ENCODE assay signal across 9 mouse cellular contexts in the genomic region with DNA sequence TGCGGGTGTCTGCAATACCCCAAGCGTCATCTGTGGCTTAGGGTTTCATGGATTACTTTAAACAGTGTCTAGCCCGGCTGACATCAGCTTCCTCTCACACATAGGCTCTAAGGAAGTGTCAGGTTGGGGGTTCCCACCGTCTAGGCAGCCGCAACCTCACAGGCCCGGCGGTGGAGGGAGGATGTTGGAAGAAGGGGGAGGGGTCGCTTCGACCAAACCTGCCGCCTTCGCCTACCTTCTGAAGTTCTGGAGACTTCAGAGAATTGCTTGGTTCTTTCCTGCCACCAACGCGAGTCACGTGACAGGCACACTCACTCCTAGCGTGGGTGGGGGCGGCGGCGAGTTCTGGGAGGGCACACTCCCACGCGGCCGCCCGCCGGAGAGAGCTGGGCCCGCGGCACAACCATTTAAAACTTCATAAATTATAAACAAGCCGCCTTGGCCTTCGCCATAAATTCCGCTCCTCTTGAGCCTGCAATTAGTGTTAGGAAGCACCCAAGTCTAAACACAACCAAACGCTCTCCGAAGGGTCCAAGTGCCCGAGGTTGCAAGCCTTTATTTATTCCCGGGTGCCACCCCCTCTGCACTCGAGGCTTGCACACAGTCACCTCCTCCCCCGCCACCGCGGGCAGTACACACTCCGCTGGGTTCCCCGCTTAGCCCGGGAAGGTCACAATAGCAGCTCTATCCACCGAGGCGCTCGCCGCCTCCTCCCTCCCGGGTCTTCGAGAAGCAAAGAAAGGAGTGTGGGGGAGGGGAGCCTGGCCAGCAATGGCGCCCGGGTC. TPM values are rescaled to one million over a fixed set of nuclear protein-coding genes. Genes with fewer than 3 reads are reported as not detected.
A peak's percentile ranks its signal among the peaks of the same experiment; 100 is the strongest.
DNase-seq lines count a peak whose midpoint lies in the region; ATAC-seq and TF ChIP-seq lines count a peak whose summit lies in the region.
"Had no signal": no experiment of that assay in that cellular context is flagged by ENCODE, and none has a peak within 500 bp of the region (broad histone marks: within the 10 kb centered on the region; RNA-seq: fewer than 3 reads in every experiment).

No protein-coding gene starts in this region.

- peaks cover 22% of the 10 kb centered on the region for H3K4me1 ChIP-seq in heart, embryonic 12.5 days (replicated peaks)
- H3K4me1 ChIP-seq in hindbrain, embryonic 13.5 days (replicated peaks): peaks cover 71% of the 10 kb centered on the region
- peaks cover 19% of the 10 kb centered on the region for H3K4me1 ChIP-seq in limb, embryonic 14.5 days (ENCODE audit: control insufficient read depth, insufficient read depth, low read length)
- peaks cover 10% of the 10 kb centered on the region; the same call in 1 of the 2 replicates for H3K4me1 ChIP-seq in stomach, embryonic 14.5 days (ENCODE audit: control insufficient read depth, insufficient read depth, low read length)

- H3K27me3 ChIP-seq in heart, embryonic 12.5 days (replicated peaks): peaks cover 94% of the 10 kb centered on the region
- peaks cover 75% of the 10 kb centered on the region for H3K27me3 ChIP-seq in hindbrain, embryonic 13.5 days
- H3K27me3 ChIP-seq in limb, embryonic 14.5 days (ENCODE audit: control insufficient read depth, insufficient read depth, low read length): peaks cover 98% of the 10 kb centered on the region
- H3K27me3 ChIP-seq in stomach, embryonic 14.5 days (ENCODE audit: control insufficient read depth, insufficient read depth, low read length): peaks cover 85% of the 10 kb centered on the region

- H3K9ac ChIP-seq in heart, embryonic 12.5 days: no peak overlapping the region
- peak overlapping the region; percentile 94 for H3K9ac ChIP-seq in hindbrain, embryonic 13.5 days
- H3K9ac ChIP-seq in limb, embryonic 14.5 days (ENCODE audit: low read depth, low read length, severe bottlenecking): no peak overlapping the region
- no peak overlapping the region for H3K9ac ChIP-seq in stomach, embryonic 14.5 days (replicated peaks; ENCODE audit: low read depth, low read length)

- no peaks in the 10 kb centered on the region for H3K36me3 ChIP-seq in heart, embryonic 12.5 days
- peaks cover 7% of the 10 kb centered on the region; the same call in 1 of the 2 replicates for H3K36me3 ChIP-seq in hindbrain, embryonic 13.5 days
- no peaks in the 10 kb centered on the region for H3K36me3 ChIP-seq in limb, embryonic 14.5 days (ENCODE audit: control insufficient read depth, insufficient read depth, low read length)
- H3K36me3 ChIP-seq in stomach, embryonic 14.5 days (ENCODE audit: control insufficient read depth, insufficient read depth, low read length): no peaks in the 10 kb centered on the region

- ATAC-seq in heart, embryonic 12.5 days (ENCODE audit: insufficient number of reproducible peaks, low FRiP score): peak; percentile 62; the same call in 1 of the 2 replicates
- ATAC-seq in hindbrain, embryonic 13.5 days (ENCODE audit: low FRiP score): peak; percentile 81
- ATAC-seq in limb, embryonic 14.5 days (ENCODE audit: low FRiP score, low read depth): peak; percentile 16; the same call in 1 of the 2 replicates
- ATAC-seq in stomach, embryonic 14.5 days (ENCODE audit: insufficient number of reproducible peaks, insufficient read depth, low FRiP score, low read depth): peak; percentile 25; the same call in 1 of the 2 replicates

- no peaks in the 10 kb centered on the region for H3K9me3 ChIP-seq in heart, embryonic 12.5 days (replicated peaks)
- no peaks in the 10 kb centered on the region for H3K9me3 ChIP-seq in hindbrain, embryonic 13.5 days
- H3K9me3 ChIP-seq in limb, embryonic 14.5 days (ENCODE audit: control insufficient read depth, low read length): no peaks in the 10 kb centered on the region
- H3K9me3 ChIP-seq in stomach, embryonic 14.5 days (ENCODE audit: control insufficient read depth, low read depth, low read length): no peaks in the 10 kb centered on the region

- WGBS in heart, embryonic 12.5 days: under 1% methylated on average over 47 of the region's 47 CpGs
- WGBS in hindbrain, embryonic 13.5 days: under 1% methylated on average over 46 of the region's 47 CpGs
- under 1% methylated on average over 44 of the region's 47 CpGs for WGBS in limb, embryonic 14.5 days
- 1% methylated on average over 47 of the region's 47 CpGs for WGBS in stomach, embryonic 14.5 days

- no peak for DNase-seq in heart, postnatal 25 days (ENCODE audit: low spot score)
- peak; percentile 88 for DNase-seq in embryo, embryonic 10 days (ENCODE audit: low spot score)
- DNase-seq in limb, embryonic 14.5 days (ENCODE audit: low spot score): no peak
- no peak for DNase-seq in adipocyte (ENCODE audit: low spot score)
- no peak for DNase-seq in Muller cell, postnatal 12 days (ENCODE audit: inconsistent ontology term)

- peak overlapping the region; percentile 31 for H3K4me3 ChIP-seq in heart, embryonic 12.5 days
- peak overlapping the region; percentile 50 for H3K4me3 ChIP-seq in hindbrain, embryonic 13.5 days
- peak overlapping the region; percentile 31 for H3K4me3 ChIP-seq in limb, embryonic 14.5 days (replicated peaks; ENCODE audit: low read length)
- H3K4me3 ChIP-seq in stomach, embryonic 14.5 days (ENCODE audit: low read depth, low read length): peak overlapping the region; percentile 17

- H3K27ac ChIP-seq in heart, embryonic 12.5 days (ENCODE audit: poor library complexity, severe bottlenecking): no peak overlapping the region
- peak overlapping the region; percentile 98 for H3K27ac ChIP-seq in hindbrain, embryonic 13.5 days
- no peak overlapping the region for H3K27ac ChIP-seq in limb, embryonic 14.5 days (replicated peaks; ENCODE audit: low read depth, low read length)
- H3K27ac ChIP-seq in stomach, embryonic 14.5 days (ENCODE audit: low read length): peak overlapping the region; percentile 16; the same call in 1 of the 2 replicates

- H3K4me2 ChIP-seq in heart, embryonic 12.5 days: peak overlapping the region; percentile 62
- peak overlapping the region; percentile 71 for H3K4me2 ChIP-seq in hindbrain, embryonic 13.5 days
- peak overlapping the region; percentile 52 for H3K4me2 ChIP-seq in limb, embryonic 14.5 days (replicated peaks; ENCODE audit: low read depth, low read length, severe bottlenecking)
- peak overlapping the region; percentile 37 for H3K4me2 ChIP-seq in stomach, embryonic 14.5 days (replicated peaks; ENCODE audit: low read depth, low read length)

- no peak for TF ChIP-seq POLR2A in limb, embryonic 14.5 days (IDR thresholded peaks at IDR 0.05; ENCODE audit: borderline replicate concordance, extremely low read depth, insufficient read depth, insufficient read length)

- intact Hi-C loops in heart, postnatal 25 days (cut with DNase I): no loop called here

RNA-seq across cellular contexts. Expression of a gene that starts 13.3 kb away (rescaled TPM):
- not detected in 2 replicates for polyA plus RNA-seq in heart, embryonic 12.5 days (2016; fragmentation: Nextera tagmentation; extraction: Ambion mirVana)
- total RNA-seq in heart, postnatal 25 days (2021): not detected
- polyA plus RNA-seq in hindbrain, embryonic 13.5 days (2015; fragmentation: Nextera tagmentation; extraction: Ambion mirVana): 1.6 and 2.5 TPM in 2 replicates
- polyA plus RNA-seq in limb, embryonic 14.5 days (2012; rRNA removed): 0.50 and 0.59 TPM in 2 replicates
- 0.44 and 0.48 TPM in 2 replicates for polyA plus RNA-seq in limb, embryonic 14.5 days (2014; fragmentation: Nextera tagmentation; extraction: Ambion mirVana)
- 0.13 TPM in 1 of 2 replicates, not detected in the other for polyA plus RNA-seq in stomach, embryonic 14.5 days (2014; fragmentation: Nextera tagmentation; extraction: Ambion mirVana)
- polyA plus RNA-seq: liver, embryonic 16.5 days had no signal

RNA-seq across cellular contexts. Expression of a gene that starts 23.0 kb away (rescaled TPM):
- 0.08 TPM in 1 of 2 replicates, not detected in the other for polyA plus RNA-seq in heart, embryonic 12.5 days (2016; fragmentation: Nextera tagmentation; extraction: Ambion mirVana)
- not detected for total RNA-seq in heart, postnatal 25 days (2021)
- polyA plus RNA-seq in hindbrain, embryonic 13.5 days (2015; fragmentation: Nextera tagmentation; extraction: Ambion mirVana): 1.3 and 1.5 TPM in 2 replicates
- polyA plus RNA-seq in limb, embryonic 14.5 days (2012; rRNA removed): 5.0 and 5.9 TPM in 2 replicates
- 0.18 and 0.21 TPM in 2 replicates for polyA plus RNA-seq in limb, embryonic 14.5 days (2014; fragmentation: Nextera tagmentation; extraction: Ambion mirVana)
- polyA plus RNA-seq in stomach, embryonic 14.5 days (2014; fragmentation: Nextera tagmentation; extraction: Ambion mirVana): 0.10 TPM in 1 of 2 replicates, not detected in the other
- polyA plus RNA-seq: liver, embryonic 16.5 days had no signal

RNA-seq across cellular contexts. Expression of a gene that starts 37.8 kb away (rescaled TPM):
- polyA plus RNA-seq in heart, embryonic 12.5 days (2016; fragmentation: Nextera tagmentation; extraction: Ambion mirVana): 0.19 TPM in 1 of 2 replicates, not detected in the other
- under 1 TPM; 0.42 to 0.56 TPM for total RNA-seq in heart, postnatal 25 days (2021)
- polyA plus RNA-seq in hindbrain, embryonic 13.5 days (2015; fragmentation: Nextera tagmentation; extraction: Ambion mirVana): 4.1 and 4.2 TPM in 2 replicates
- polyA plus RNA-seq in limb, embryonic 14.5 days (2012; rRNA removed): 14.7 and 17.8 TPM in 2 replicates
- polyA plus RNA-seq in limb, embryonic 14.5 days (2014; fragmentation: Nextera tagmentation; extraction: Ambion mirVana): 0.63 and 0.73 TPM in 2 replicates
- polyA plus RNA-seq in stomach, embryonic 14.5 days (2014; fragmentation: Nextera tagmentation; extraction: Ambion mirVana): 0.81 and 0.87 TPM in 2 replicates
- polyA plus RNA-seq: liver, embryonic 16.5 days had no signal

RNA-seq across cellular contexts. Expression of a gene that starts 37.8 kb away (rescaled TPM):
- polyA plus RNA-seq in heart, embryonic 12.5 days (2016; fragmentation: Nextera tagmentation; extraction: Ambion mirVana): 2.5 and 3.1 TPM in 2 replicates
- total RNA-seq in heart, postnatal 25 days (2021): not detected
- 76.0 and 82.5 TPM in 2 replicates for polyA plus RNA-seq in hindbrain, embryonic 13.5 days (2015; fragmentation: Nextera tagmentation; extraction: Ambion mirVana)
- 2.3 and 2.8 TPM in 2 replicates for polyA plus RNA-seq in limb, embryonic 14.5 days (2012; rRNA removed)
- polyA plus RNA-seq in limb, embryonic 14.5 days (2014; fragmentation: Nextera tagmentation; extraction: Ambion mirVana): 0.59 and 0.95 TPM in 2 replicates
- polyA plus RNA-seq in stomach, embryonic 14.5 days (2014; fragmentation: Nextera tagmentation; extraction: Ambion mirVana): 14.5 and 16.2 TPM in 2 replicates

RNA-seq across cellular contexts. Expression of a gene that starts 45.1 kb away (rescaled TPM):
- 0.10 and 0.37 TPM in 2 replicates for polyA plus RNA-seq in heart, embryonic 12.5 days (2016; fragmentation: Nextera tagmentation; extraction: Ambion mirVana)
- total RNA-seq in heart, postnatal 25 days (2021): 1 to 10 TPM; 1.0 to 1.2 TPM
- polyA plus RNA-seq in hindbrain, embryonic 13.5 days (2015; fragmentation: Nextera tagmentation; extraction: Ambion mirVana): 0.79 and 1.5 TPM in 2 replicates
- polyA plus RNA-seq in limb, embryonic 14.5 days (2012; rRNA removed): 12.7 and 13.1 TPM in 2 replicates
- polyA plus RNA-seq in limb, embryonic 14.5 days (2014; fragmentation: Nextera tagmentation; extraction: Ambion mirVana): 11.4 and 12.8 TPM in 2 replicates
- polyA plus RNA-seq in stomach, embryonic 14.5 days (2014; fragmentation: Nextera tagmentation; extraction: Ambion mirVana): 2.6 and 2.9 TPM in 2 replicates

Comparison
In these comparisons a context has a peak if more than half of its experiments do, and no peak if none do; other contexts are left out.
1. ATAC-seq: peak in every context shown above with its lines; median percentile 81 in hindbrain, embryonic 13.5 days; 62 in heart, embryonic 12.5 days; 25 in stomach, embryonic 14.5 days; 16 in limb, embryonic 14.5 days.
2. H3K27ac ChIP-seq: peak in hindbrain, embryonic 13.5 days (single experiment) and stomach, embryonic 14.5 days (single experiment); none in heart, embryonic 12.5 days (single experiment) and limb, embryonic 14.5 days (single experiment).
3. Peak in every context shown above with its lines, with median percentiles within 50 percentile points of each other: H3K4me2 ChIP-seq and H3K4me3 ChIP-seq.